Mouse (Mus musculus): Measurements from ENCODE around the gene Raph1.
A peak's percentile ranks its signal among the peaks of the same experiment; 100 is the strongest.

DNA sequence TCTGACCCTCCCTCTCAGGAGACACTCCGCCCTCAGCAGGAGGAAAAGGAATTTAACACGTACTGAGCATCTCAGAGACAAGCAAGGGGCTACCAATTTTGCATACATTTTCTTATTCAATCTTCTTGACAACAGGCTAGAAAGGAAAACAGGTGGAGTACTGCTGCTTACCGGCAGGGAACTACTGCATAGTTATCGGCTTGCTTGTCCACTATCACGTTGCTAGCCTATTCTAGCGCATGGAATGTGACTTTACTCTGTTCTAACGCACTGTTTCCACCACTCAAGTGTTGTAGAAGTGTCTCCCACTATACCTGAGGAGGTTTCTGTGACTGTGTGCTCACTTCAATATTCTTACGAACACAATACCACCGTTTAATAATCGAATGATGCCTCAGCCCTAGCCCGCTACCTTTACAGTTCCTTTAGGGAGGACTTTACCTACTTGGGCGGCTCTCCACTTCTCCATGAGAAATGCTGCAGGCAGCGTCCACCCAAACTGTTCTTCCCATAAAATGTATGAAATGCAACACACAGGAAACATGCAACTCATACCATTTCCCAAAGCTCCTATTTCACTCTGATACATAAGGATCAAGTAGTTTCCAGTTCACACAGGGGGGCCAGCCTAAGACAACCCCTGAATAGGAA is 1.5 kb downstream of the Raph1 start:
- peak; percentile 72 for TF ChIP-seq CTCF (IDR thresholded peaks at IDR 0.05)
- TF ChIP-seq EP300 (IDR thresholded peaks at IDR 0.05): no peak
